Comparison of ENCODE assay signal across 11 mouse cellular contexts in the genomic region with DNA sequence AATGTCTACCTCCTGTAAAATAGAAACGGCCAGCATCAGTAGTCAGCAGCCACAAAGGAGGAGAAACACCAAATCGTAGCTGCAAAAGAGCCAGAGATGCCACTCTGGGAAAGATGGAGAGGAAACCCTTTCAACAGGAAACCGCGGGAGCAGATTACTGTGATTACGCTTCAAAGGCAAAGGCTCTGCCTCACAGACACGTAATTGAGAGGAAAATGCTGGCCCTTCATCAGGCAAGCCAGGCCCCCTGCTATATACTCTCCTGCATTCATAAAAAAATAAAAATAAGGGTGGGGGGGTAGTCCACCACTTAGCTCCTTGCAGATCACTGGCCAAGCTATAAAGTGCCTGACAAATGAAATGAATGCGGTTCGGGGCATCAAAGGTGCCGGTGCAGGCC. TPM values are rescaled to one million over a fixed set of nuclear protein-coding genes. Genes with fewer than 3 reads are reported as not detected.
DNase-seq lines count a peak whose midpoint lies in the region; ATAC-seq and TF ChIP-seq lines count a peak whose summit lies in the region.
"Had no signal": no experiment of that assay in that cellular context is flagged by ENCODE, and none has a peak within 500 bp of the region (broad histone marks: within the 10 kb centered on the region; RNA-seq: fewer than 3 reads in every experiment).

No protein-coding gene starts in this region.

- 22% methylated on average over 9 of the region's 9 CpGs for WGBS in heart, embryonic 14.5 days
- WGBS in stomach, embryonic 15.5 days = 31% methylated on average over 9 of the region's 9 CpGs
- WGBS in stomach, postnatal 0 days = 37% methylated on average over 9 of the region's 9 CpGs
- WGBS in hindbrain, embryonic 14.5 days = 44% methylated on average over 9 of the region's 9 CpGs

- intact Hi-C loops in left cerebral cortex, postnatal 10 days (cut with DNase I) = no loop called here

- no peak overlapping the region; the same call in 1 of the 2 replicates for H3K9ac ChIP-seq in heart, embryonic 14.5 days (ENCODE audit: low read length)
- no peak overlapping the region for H3K9ac ChIP-seq in stomach, embryonic 15.5 days
- H3K9ac ChIP-seq in stomach, postnatal 0 days (ENCODE audit: low read length) = no peak overlapping the region
- no peak overlapping the region for H3K9ac ChIP-seq in hindbrain, embryonic 14.5 days
- H3K9ac ChIP-seq: liver, embryonic 12.5 days had no signal

- H3K9me3 ChIP-seq in heart, embryonic 14.5 days (ENCODE audit: control insufficient read depth, low read length) = no peaks in the 10 kb centered on the region
- H3K9me3 ChIP-seq in stomach, embryonic 15.5 days = no peaks in the 10 kb centered on the region
- H3K9me3 ChIP-seq in stomach, postnatal 0 days (ENCODE audit: control insufficient read depth, low read length) = no peaks in the 10 kb centered on the region
- H3K9me3 ChIP-seq in hindbrain, embryonic 14.5 days (ENCODE audit: control insufficient read depth, low read length) = no peaks in the 10 kb centered on the region
- H3K9me3 ChIP-seq: liver, embryonic 12.5 days had no signal

- TF ChIP-seq CTCF in stomach, postnatal 0 days (IDR thresholded peaks at IDR 0.05; ENCODE audit: low read depth) = no peak

- peak overlapping the region; percentile 34 to 92; a peak in 3 of 4 replicates for H3K27ac ChIP-seq in heart, embryonic 14.5 days (replicated peaks in 1 of 2; ENCODE audit: control insufficient read depth in 1 of 2, insufficient read depth in 1 of 2, low read depth in 2 of 2, low read length in 2 of 2)
- H3K27ac ChIP-seq in stomach, embryonic 15.5 days = peak overlapping the region; percentile 87; the same call in 1 of the 2 replicates
- no peak overlapping the region for H3K27ac ChIP-seq in stomach, postnatal 0 days (replicated peaks)
- no peak overlapping the region; the same call in 1 of the 2 replicates for H3K27ac ChIP-seq in hindbrain, embryonic 14.5 days

- no peak for TF ChIP-seq EP300 in stomach, postnatal 0 days (optimal IDR thresholded peaks at IDR 0.05)

- DNase-seq in heart, adult 11 months = no peak
- DNase-seq in stomach, postnatal 0 days (ENCODE audit: low spot score) = no peak
- no peak for DNase-seq in hindbrain, embryonic 14.5 days (ENCODE audit: low spot score)
- DNase-seq in left cerebral cortex, postnatal 10 days (ENCODE audit: extremely low spot score in 1 of 2, low spot score in 2 of 2) = no peak
- no peak for DNase-seq in adrenal gland, postnatal 10 days
- DNase-seq: adrenal gland, postnatal 36 days had no signal

- no peak for ATAC-seq in heart, embryonic 14.5 days (ENCODE audit: insufficient number of reproducible peaks, insufficient read depth, low FRiP score, low read depth)
- ATAC-seq in stomach, embryonic 15.5 days (ENCODE audit: insufficient read depth, low FRiP score, low read depth) = no peak
- ATAC-seq in stomach, postnatal 0 days (ENCODE audit: low FRiP score, low TSS enrichment) = no peak
- no peak for ATAC-seq in hindbrain, embryonic 14.5 days (ENCODE audit: low FRiP score)
- no peak for ATAC-seq in activated CD4-positive, CD25-positive, alpha-beta regulatory T cell, adult 4 months
- ATAC-seq: inflammation-experienced regulatory T-cells, adult 6 months; liver, embryonic 12.5 days had no signal

- peaks cover 22 to 82% of the 10 kb centered on the region in 2 experiments for H3K4me1 ChIP-seq in heart, embryonic 14.5 days (ENCODE audit: control insufficient read depth in 2 of 2, insufficient read depth in 2 of 2, low read length in 2 of 2)
- H3K4me1 ChIP-seq in stomach, embryonic 15.5 days = peaks cover 60% of the 10 kb centered on the region
- peaks cover 9% of the 10 kb centered on the region for H3K4me1 ChIP-seq in stomach, postnatal 0 days (replicated peaks; ENCODE audit: control insufficient read depth, insufficient read depth)
- H3K4me1 ChIP-seq in hindbrain, embryonic 14.5 days (replicated peaks; ENCODE audit: control insufficient read depth, insufficient read depth, low read length) = peaks cover 68% of the 10 kb centered on the region

- H3K27me3 ChIP-seq in heart, embryonic 14.5 days (ENCODE audit: control insufficient read depth, insufficient read depth, low read length) = no peaks in the 10 kb centered on the region
- H3K27me3 ChIP-seq in stomach, embryonic 15.5 days (replicated peaks) = no peaks in the 10 kb centered on the region
- no peaks in the 10 kb centered on the region for H3K27me3 ChIP-seq in stomach, postnatal 0 days (ENCODE audit: control insufficient read depth, insufficient read depth, low read length)
- no peaks in the 10 kb centered on the region for H3K27me3 ChIP-seq in hindbrain, embryonic 14.5 days (ENCODE audit: control insufficient read depth, insufficient read depth, low read length)
- H3K27me3 ChIP-seq: liver, embryonic 12.5 days had no signal

- peak overlapping the region in 1 of 2 experiments; percentile 1; a peak in 1 of 4 replicates for H3K4me3 ChIP-seq in heart, embryonic 14.5 days (ENCODE audit: control insufficient read depth in 1 of 2, insufficient read depth in 1 of 2, low read depth in 1 of 2, low read length in 2 of 2)
- H3K4me3 ChIP-seq in stomach, embryonic 15.5 days (replicated peaks) = no peak overlapping the region
- H3K4me3 ChIP-seq in stomach, postnatal 0 days (ENCODE audit: low read depth, low read length) = no peak overlapping the region
- H3K4me3 ChIP-seq in hindbrain, embryonic 14.5 days (replicated peaks; ENCODE audit: low read length) = no peak overlapping the region
- H3K4me3 ChIP-seq: liver, embryonic 12.5 days had no signal

- H3K36me3 ChIP-seq in heart, embryonic 14.5 days (ENCODE audit: control insufficient read depth, insufficient read depth, low read length) = 0 out of 2 replicates have a peak, but pooled peaks cover 4% of the 10 kb centered on the region
- H3K36me3 ChIP-seq in stomach, embryonic 15.5 days = peaks cover 3% of the 10 kb centered on the region; the same call in 1 of the 2 replicates
- no peaks in the 10 kb centered on the region for H3K36me3 ChIP-seq in stomach, postnatal 0 days (ENCODE audit: control insufficient read depth, insufficient read depth, low read length)
- H3K36me3 ChIP-seq in hindbrain, embryonic 14.5 days (replicated peaks; ENCODE audit: control insufficient read depth, insufficient read depth) = no peaks in the 10 kb centered on the region; the same call in 1 of the 2 replicates

- peak overlapping the region; percentile 64 for H3K4me2 ChIP-seq in heart, embryonic 14.5 days (ENCODE audit: low read length)
- no peak overlapping the region for H3K4me2 ChIP-seq in stomach, embryonic 15.5 days
- no peak overlapping the region for H3K4me2 ChIP-seq in stomach, postnatal 0 days (replicated peaks; ENCODE audit: low read depth)
- H3K4me2 ChIP-seq in hindbrain, embryonic 14.5 days (replicated peaks) = peak overlapping the region; percentile 44; the same call in 1 of the 2 replicates

RNA-seq across cellular contexts. Expression of gene Arid1a, which starts 28.3 kb away (rescaled TPM):
- polyA plus RNA-seq in heart, embryonic 14.5 days (2014; fragmentation: Nextera tagmentation; extraction: Ambion mirVana) = 28.1 and 28.2 TPM in 2 replicates
- 27.0 and 29.2 TPM in 2 replicates for polyA plus RNA-seq in stomach, embryonic 15.5 days (2015; fragmentation: Nextera tagmentation; extraction: Ambion mirVana)
- polyA plus RNA-seq in stomach, postnatal 0 days (2015; fragmentation: Nextera tagmentation; extraction: Ambion mirVana) = 8.7 and 9.7 TPM in 2 replicates
- polyA plus RNA-seq in hindbrain, embryonic 14.5 days (2014; fragmentation: Nextera tagmentation; extraction: Ambion mirVana) = 35.5 and 37.8 TPM in 2 replicates
- polyA plus RNA-seq in activated CD4-positive, CD25-positive, alpha-beta regulatory T cell, adult 4 months (2017; shearing (Covaris generic)) = 10 to 100 TPM; 58.4 to 79.1 TPM
- total RNA-seq in left cerebral cortex, postnatal 10 days (2021) = 10 to 100 TPM; 76.0 to 76.8 TPM
- total RNA-seq in adrenal gland, postnatal 10 days (2021) = 10 to 100 TPM; 46.7 to 63.4 TPM

RNA-seq across cellular contexts. Expression of gene Pigv, which starts 55.8 kb away (rescaled TPM):
- polyA plus RNA-seq in heart, embryonic 14.5 days (2014; fragmentation: Nextera tagmentation; extraction: Ambion mirVana) = 11.6 and 12.1 TPM in 2 replicates
- polyA plus RNA-seq in stomach, embryonic 15.5 days (2015; fragmentation: Nextera tagmentation; extraction: Ambion mirVana) = 14.7 and 18.7 TPM in 2 replicates
- 11.5 and 13.0 TPM in 2 replicates for polyA plus RNA-seq in stomach, postnatal 0 days (2015; fragmentation: Nextera tagmentation; extraction: Ambion mirVana)
- polyA plus RNA-seq in hindbrain, embryonic 14.5 days (2014; fragmentation: Nextera tagmentation; extraction: Ambion mirVana) = 9.9 and 10.1 TPM in 2 replicates
- 10 to 100 TPM; 10.6 to 11.9 TPM for polyA plus RNA-seq in activated CD4-positive, CD25-positive, alpha-beta regulatory T cell, adult 4 months (2017; shearing (Covaris generic))
- total RNA-seq in left cerebral cortex, postnatal 10 days (2021) = 10 to 100 TPM in 1 of 2 experiments, 1 to 10 TPM in 1; 8.8 to 10.1 TPM
- total RNA-seq in adrenal gland, postnatal 10 days (2021) = 10 to 100 TPM; 11.9 to 18.6 TPM

Comparison
In these comparisons a context has a peak if more than half of its experiments do, and no peak if none do; other contexts are left out.
1. H3K27ac ChIP-seq: peak in heart, embryonic 14.5 days (2 of 2) and stomach, embryonic 15.5 days (single experiment); none in stomach, postnatal 0 days (single experiment) and hindbrain, embryonic 14.5 days (single experiment).
2. H3K4me2 ChIP-seq: peak in heart, embryonic 14.5 days (single experiment) and hindbrain, embryonic 14.5 days (single experiment); none in stomach, embryonic 15.5 days (single experiment) and stomach, postnatal 0 days (single experiment).